Mouse (Mus musculus) Muller cell, postnatal 12 days (primary cell): Measurements from ENCODE around the gene Bcat1.

Source experiments
- DNase-seq: peaks from one replicate; pipeline ENCODE4 v3.0.0-alpha.2; 2015; ENCODE audit errors: inconsistent ontology term

The Bcat1 gene

DNA sequence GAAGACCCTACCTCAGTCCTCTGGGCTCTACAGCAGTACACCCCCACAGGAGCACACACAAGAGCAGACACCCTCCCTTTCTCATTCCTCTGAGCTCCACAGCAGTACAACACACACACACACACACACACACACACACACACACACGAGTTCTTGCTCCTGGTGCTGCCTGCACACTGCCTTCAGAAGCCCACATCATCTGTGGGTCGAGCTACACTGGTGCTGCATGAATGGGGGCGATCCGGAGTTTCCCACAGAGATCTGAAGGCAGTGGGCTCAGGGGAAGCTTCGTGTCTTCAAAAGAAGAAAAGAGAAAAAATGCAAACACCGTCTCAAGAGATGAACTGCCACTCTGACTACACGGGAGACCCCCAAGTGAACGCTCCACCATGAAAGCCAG is 64.8 kb downstream of the Bcat1 start:
- DNase-seq: no peak

DNA sequence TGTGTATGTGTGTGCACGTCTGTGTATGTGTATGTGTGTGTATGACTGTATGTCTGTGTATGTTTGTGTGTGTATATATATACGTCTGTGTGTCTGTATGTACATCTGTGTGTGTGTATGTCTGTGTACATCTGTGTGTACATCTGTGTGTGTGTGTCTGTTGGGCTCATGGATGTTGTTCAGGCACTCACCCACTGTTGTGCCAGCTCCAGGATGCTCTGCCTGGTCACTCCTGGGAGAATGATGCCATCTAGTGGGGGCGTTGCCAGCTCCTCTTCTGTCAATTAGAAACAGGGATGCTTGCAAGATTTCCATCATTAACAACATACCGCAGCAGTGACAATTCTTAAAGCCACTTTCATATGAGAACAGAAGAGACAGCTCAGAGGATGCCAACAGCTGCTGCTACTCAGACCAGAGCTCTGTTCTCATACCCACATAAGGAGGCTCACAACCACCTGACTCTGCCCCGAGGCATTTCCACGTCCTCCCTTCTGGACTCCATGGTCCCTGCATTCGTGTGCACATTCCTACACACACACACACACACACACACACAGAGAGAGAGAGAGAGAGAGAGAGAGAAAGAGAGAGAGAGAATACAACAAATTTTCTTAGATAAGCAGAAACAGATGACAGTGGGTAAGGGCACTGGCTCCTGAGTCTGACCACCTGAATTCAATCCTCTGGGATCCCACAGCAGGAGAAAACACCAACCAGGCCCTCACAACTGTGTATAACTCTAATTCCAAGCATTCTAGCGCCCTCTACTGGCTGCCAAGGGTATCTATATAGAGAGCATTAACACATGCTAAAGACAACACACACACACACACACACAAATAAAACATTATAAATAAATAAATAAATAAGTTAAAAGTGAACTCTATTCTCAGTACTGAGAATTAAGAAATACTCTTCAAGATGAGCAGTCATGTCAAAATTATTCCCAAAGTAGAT is 65.8 kb downstream of the Bcat1 start:
- peak; percentile 66 for DNase-seq

DNA sequence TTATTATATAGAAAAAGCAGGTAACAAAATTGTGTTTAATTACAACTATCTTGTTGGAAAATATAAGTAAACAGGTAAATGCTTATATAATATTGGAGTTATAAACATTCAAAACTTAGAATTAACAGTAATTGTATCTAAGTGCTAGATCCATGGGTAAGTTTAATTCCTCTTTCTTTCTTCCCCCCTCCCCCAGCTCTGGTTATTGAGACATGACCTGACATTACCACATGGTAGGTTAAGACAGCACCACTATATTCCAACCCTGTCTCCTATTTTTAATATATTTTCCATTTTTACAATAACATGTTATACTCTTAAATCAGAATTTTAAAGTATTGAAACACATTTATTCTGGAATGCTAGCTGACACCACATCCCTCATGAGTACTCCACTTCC is 72.5 kb downstream of the Bcat1 start:
- no peak for DNase-seq

DNA sequence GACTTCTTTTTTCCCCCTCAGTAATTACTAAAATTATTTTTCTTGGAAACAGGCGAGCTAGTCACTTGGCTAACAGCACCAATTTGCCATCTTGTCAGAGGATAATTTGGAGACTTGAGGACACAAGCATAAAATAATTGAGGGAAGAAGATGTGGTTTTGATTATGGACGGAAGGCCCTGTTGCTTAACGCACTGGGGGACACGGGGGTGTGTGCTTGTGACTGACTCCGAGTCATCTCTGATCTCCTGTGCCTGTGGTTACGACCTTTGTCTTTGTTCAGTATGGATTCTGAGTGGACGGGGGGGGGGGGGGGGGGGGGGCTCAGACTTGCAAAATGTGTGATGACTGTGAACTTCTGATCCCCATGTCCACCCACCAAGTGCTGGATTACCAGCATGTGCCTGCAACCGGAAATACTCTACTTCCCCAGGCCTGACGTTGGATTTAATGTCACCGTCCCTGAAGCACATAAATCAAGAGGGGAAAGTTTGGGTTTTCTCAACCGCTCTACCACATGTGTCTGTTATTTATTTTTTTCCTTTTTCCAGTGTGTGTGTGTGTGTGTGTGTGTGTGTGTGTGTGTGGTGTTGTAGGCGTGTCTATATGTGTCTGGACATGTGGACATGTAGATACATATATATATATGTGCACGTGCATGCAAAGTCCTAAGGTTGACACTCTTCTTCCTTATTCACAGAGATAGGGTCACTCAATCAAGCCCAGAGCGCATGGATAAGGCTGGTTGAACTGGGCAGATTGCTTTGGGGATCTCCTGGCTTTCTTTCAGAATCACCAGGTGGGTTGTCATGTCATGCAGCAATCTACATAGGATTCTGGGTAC is 73.7 kb downstream of the Bcat1 start:
- peak; percentile 47 for DNase-seq

DNA sequence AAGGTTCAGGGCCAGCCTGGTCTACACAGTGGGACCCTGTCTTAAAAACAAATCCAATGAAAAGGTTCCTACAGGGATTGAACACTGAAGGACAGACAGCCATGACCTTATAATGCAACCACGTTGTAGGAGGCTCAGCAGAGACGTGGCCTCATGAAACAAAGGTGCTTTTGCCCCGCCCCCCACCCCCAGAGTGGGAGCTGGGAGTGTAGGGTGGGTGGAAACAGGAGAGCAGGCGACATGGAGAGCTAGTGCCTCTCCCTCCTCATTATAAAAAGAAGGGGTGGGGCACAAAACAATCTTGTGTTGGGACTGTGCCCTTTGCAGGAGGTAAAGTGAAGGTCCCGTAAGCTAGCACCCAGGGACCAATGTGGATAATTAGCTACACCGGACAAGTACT is 74.5 kb downstream of the Bcat1 start:
- DNase-seq: no peak

DNA sequence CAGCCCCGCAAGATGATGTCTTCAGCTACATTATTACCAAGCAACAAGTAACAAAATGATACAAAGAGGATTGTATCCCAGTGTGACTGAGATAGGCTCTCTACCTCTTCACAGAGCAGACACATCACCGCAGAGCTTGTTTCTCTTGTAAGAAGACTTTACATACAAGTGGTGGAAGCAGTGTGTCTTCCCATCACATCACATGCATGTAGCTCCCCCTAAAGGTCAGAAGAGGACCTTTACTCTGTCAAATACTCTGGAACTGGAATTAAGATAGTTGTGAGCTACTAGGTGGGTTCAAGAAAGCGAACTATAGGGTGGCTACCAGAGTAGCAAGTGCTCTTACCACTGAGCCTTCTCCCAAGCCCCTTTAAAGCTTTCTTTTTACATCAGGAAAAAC is 78.8 kb downstream of the Bcat1 start:
- DNase-seq: no peak

DNA sequence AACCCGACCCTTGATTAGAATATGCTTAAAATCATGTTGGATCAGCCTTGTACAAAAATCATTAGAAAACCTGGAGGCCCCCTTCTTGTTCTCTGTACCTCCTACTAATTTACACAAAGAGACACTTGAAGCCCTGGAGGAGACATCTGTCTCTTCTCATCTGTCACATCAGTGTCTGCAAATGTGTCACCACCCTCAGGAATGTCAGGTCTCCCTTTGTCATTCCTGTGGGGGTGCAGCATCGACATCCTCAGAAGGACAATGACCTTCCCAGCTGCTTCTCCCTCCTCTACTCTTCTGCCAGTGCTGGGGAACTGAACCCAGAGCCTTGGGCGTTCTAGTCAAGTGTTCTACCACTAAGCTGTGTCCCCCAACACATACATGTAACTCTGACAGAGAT is 83.9 kb downstream of the Bcat1 start:
- no peak for DNase-seq

DNA sequence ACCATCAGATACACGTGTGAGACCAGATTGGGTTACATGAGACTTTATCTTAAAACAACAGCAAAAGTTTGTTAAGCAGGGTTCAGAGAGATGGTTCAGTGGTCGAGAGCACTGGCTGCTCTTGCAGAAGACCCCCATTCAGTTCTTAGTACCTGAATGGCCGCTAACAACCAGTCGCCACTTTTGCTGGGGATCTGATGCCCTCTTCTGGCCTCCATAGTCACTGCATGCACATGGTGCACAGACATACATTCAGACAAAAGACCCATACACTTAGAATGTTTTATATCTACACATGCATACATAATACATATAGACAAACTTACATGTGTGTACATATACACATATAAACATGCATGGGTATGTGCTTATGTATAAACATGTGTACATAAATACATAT is 86.8 kb downstream of the Bcat1 start:
- DNase-seq: no peak

DNA sequence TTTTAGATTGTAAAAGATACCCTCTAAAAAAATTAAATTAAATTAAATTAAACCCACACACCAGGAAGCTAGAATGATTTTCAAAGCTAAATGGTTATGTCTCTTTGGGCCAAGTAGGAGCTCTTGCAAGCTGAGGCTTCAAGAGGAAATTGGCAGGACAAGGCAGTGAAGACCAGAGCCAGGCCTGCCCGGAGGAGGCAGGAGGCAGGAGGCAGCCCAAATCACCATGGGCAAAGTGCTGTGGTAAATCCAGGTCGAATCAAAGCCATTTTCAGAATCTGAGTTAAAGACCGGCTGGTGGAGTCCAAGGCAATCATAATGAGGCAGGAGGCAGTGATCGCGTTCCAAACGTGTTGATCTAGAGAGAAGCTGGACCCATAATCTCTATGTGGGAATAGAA is 88.3 kb downstream of the Bcat1 start:
- no peak for DNase-seq

DNA sequence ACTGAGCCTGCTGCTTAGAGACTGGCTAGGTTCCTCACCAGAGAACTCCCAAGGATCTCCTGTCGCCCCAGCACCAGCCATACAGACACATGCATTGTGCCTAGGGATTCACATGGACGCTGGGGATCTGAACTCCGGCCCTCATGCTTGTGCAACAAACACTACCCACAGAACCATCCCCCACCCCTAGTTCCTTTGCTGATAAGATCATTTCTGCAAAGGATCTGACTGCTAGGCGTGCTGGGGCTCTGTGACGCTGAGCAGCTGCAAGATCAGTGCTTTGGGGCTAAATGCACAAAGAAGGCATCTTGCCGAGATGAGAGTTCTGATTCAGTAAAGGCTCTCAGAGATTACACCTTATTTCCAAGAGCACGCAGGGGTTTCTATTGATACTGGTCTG is 88.8 kb downstream of the Bcat1 start:
- DNase-seq: no peak

DNA sequence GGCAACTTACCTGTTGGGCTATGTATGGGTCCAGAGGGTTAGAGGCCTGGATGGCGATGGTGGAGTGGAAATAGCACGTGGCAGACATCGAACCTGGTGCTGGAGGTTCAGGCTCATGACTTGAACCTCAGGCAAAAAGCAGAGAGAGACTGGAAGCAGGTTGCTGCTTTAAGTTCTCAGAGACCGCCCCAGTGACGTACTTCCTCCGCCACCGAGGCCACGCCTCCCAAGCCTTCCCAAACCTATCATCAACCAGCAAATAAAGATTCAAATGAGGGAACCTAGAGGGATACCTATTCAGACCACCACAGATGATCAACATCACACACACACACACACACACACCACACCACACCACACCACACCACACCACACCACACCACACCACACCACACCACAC is 91.8 kb downstream of the Bcat1 start:
- DNase-seq: no peak

DNA sequence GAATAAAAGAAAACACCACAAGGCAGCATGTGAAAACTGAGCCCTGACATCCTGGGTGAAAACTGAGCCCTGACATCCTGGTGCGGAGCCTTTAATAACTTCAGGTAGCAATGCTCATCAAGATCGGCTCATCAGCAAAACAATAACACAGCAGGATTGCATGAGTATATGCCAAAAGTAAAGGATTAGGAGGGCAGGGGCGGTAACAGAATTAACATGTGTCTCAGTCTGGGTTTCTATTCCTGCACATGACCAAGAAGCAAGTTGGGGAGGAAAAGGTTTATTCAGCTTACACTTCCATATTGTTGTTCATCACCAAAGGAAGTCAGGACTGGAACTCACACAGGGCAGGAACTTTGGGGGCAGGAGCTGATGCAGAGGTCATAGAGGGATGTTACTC is 93.9 kb downstream of the Bcat1 start:
- DNase-seq: no peak

DNA sequence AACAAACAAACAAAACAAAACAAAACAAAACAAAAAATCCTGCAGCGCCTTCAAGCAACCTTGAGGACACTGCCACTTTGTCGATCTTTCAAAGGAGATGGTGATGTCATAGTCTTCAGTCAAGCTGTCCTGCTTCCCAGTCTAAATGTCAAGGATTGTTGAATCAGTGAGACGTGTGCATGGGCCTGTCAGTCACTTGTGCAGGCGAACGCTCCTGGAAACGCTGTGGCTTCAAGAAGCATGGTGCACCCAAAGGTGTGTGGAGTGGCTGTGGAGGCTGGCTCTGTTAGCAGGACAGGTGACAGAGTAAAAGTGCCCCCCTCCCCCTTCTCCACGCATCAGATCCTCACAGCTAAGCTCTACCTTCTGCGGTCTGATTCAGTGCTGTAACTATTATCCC is 103.6 kb downstream of the Bcat1 start:
- no peak for DNase-seq

DNA sequence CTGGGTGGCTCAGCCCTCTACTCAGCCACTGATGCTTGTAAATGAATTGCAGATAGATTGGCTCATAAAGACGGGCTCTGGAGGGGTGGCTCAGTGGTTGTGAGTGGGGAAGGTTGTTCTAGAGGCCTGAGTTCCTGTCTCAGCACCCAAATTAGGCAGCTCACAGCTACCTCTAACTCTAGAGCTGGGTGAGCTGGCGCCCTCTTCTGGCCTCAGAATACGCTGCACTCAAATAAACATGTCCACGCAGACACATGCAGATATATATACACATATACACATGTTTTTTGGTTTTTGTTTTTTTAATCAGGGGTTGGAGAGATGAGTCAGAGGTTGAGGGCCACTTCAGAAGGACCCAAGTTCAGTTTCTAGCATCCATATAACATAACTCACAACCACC is 105.1 kb downstream of the Bcat1 start:
- no peak for DNase-seq

DNA sequence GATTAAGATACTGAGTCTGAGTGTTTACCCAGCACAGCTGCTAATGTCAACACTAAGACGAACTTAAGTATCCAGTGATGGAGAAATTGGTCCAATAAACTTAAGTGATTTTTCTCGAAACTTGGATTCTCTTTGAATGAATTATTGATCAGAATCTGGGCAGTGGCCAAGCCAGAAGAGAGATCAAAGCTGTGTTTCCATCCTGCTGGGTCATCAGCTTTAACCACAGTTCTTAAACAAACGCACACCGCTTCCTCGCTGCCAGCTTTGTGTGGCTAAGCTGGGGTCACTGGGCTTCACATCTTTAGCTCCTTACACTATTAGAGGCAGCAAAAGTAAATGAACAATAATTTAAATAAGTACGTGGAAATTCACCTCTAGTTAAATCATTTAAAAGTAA is 108.4 kb downstream of the Bcat1 start:
- no peak for DNase-seq

DNA sequence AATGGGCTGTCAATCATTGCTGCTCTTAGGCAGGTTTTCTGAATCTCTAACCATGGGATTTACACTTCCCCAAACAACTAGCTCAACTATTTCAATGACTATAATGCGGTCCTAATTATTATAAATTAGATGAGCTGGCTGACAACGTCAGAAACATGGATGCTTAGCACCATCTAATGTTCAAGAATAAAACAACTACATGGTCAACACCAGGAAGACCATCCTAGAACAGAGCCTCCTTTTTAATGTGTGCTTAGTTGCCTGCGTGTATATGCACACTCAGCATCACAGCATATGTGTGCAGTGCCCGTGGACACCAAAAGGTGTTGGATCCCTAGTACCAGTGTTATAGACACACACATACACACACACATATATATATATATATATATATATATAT is 111.8 kb downstream of the Bcat1 start:
- DNase-seq: peak; percentile 17

DNA sequence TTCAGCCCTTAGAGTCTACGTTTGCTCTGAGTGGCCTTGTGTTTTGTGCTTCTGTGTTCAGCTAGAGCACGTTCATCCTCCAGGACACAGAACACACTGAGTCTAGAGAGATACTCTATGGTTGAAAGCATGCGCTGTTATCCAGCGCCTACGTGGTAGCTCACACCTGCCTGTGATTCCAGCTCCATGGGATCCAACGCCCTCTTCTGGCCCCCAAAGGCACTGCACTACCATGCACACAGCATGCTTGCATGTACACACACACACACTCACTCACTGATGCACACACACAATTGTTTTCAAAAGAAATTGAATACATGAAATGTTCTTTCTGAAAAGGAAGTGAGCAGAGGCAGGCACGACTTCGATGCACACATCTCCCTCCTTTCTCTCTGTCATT is 112.8 kb downstream of the Bcat1 start:
- DNase-seq: no peak

DNA sequence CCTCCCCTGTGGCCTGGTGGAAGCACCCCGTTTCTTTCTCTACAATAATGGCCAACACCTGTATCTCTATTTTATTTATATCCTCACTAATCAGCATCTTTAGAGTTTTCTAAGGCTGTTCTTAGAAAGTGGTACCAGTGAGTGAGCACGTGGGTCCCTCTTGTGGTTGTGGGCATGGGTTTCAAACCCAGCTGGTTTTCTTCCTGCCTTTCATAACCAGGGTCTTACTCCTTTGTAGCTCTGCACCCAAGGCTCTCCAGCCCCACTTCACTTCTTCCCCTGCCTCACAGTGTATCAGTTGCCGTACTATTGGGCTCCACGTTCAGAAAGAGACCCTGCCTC is 114.0 kb downstream of the Bcat1 start:
- DNase-seq: no peak

DNA sequence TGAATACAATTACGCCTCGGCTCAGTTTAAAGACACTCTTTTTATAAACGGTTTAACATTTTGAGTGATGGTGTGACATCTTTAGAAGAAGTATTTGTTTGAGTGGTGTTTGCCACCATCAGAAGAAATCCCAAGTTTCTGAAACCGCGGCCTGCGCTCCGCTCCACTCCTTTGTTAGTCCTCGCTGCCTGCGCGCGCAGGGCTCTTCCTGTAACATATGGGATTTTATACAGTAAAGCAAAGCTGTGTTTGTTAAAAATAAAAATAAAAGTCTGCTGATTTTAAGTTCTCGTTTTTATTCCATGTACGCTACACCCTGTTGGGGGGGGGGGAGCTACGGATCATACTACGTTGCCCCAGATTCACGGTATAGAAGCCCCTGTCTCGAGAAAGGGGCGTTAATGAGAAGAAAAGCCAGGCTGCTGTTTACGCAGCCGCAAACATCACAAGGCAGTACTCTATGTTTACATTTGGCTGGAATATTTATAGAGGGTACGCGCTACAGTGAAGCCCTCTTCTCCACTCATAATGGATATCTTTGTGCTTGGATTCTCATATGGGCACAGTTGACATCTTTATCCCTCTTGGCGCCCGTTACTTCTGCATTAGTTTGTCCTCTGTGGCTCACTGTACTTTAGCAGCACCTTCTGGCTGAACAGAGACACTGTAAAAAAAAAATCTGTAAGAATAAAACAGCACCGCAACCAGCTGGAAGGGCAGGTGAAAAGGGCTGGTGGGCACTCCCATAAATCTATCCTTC is 114.6 kb downstream of the Bcat1 start:
- no peak for DNase-seq

DNA sequence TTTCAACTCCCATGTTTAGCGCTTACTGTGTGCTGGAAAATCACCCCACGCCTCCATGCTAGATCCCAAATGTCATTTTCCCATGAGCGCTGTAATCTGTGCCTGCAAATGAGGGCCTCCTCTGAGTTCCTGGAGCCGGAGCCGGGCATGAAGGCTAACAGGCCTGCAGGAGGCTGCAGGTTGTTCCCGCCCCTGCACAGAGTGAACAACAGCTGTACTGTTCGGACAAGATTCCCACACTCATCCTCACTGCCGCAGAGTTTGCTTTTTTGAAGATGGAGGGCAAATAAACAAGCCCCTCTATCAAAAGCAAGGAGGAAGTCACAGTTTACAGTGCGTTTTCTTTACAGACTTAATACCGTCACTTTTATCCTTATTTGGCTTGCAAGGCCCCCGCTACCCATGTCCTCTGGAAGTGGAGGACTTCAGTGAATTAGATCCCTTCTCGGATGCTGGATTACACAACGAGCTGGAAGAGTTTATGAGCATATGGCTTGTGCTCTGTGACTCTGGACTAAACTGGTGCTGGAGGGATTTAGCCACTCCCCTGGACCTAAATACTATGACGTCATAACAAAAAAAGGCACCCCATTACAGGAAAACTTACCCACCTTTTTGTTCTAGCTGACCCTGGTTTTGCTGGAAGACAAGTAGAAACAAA is 120.0 kb downstream of the Bcat1 start:
- no peak for DNase-seq

DNA sequence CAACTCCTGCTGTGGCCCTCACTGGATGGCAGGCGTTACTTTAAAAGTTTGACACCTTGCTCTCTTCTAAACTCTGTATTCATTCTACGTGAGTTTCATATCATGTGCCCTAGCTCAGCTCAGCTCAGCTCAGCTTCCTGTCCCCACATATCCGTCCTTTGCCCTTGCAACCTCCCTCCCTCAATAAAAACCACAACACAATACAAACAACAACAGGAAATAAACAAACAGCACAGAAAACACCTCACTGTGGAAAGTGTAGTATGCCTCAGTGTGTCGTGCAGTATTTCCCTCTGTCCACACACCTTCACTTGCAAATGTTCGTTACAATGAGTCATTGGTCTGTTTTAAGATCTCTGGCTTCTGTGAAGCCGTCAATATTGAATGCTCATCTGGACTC is 123.1 kb downstream of the Bcat1 start:
- DNase-seq: no peak
